Mouse (Mus musculus) embryonic facial prominence, embryonic 15.5 days (tissue): ENCODE results near the gene Fahd2a. TPM values are rescaled to one million over a fixed set of nuclear protein-coding genes. Genes with fewer than 3 reads are reported as not detected.

ENCODE experiments used
- ATAC-seq: fragments of 200-750 bp; cut with Nextera tagmentation; 2 replicates; pipeline ENCODE4 v1.8.0; 2017; ENCODE audit warnings: low read depth, moderate TSS enrichment; ENCODE audit not compliant: insufficient number of reproducible peaks, low FRiP score, low TSS enrichment
- H3K27ac ChIP-seq: fragments of 300-500 bp; sonication (generic); replicated peaks from 2 replicates; pipeline ENCODE4 v1.5.1; 2015; ENCODE audit warnings: mild to moderate bottlenecking, inconsistent platforms
- H3K27me3 ChIP-seq: fragments of 300-500 bp; sonication (generic); 2 replicates; pipeline ENCODE4 v1.6.1; 2015; ENCODE audit warnings: inconsistent platforms
- H3K36me3 ChIP-seq: fragments of 300-500 bp; sonication (generic); 2 replicates; pipeline ENCODE4 v1.6.1; 2015; ENCODE audit warnings: mild to moderate bottlenecking, inconsistent platforms
- H3K4me1 ChIP-seq: fragments of 300-500 bp; sonication (generic); 2 replicates; pipeline ENCODE4 v1.6.1; 2015; ENCODE audit warnings: inconsistent platforms
- H3K4me2 ChIP-seq: fragments of 300-500 bp; sonication (generic); replicated peaks from 2 replicates; pipeline ENCODE4 v1.6.1; 2015; ENCODE audit warnings: mild to moderate bottlenecking, inconsistent platforms
- H3K4me3 ChIP-seq: fragments of 300-500 bp; sonication (generic); replicated peaks from 2 replicates; pipeline ENCODE4 v1.5.1; 2015; ENCODE audit warnings: mild to moderate bottlenecking, inconsistent platforms
- H3K9ac ChIP-seq: fragments of 300-500 bp; sonication (generic); 2 replicates; pipeline ENCODE4 v1.6.1; 2015; ENCODE audit warnings: inconsistent platforms
- H3K9me3 ChIP-seq: fragments of 300-500 bp; sonication (generic); replicated peaks from 2 replicates; pipeline ENCODE4 v1.6.1; 2016; ENCODE audit warnings: inconsistent platforms
- WGBS: fragments of 180-500 bp; shearing (Covaris S2); methylation state at CpG from one replicate; pipeline ENCODE4 v1.1.7; 2015; 5-methylcytosine and 5-hydroxymethylcytosine counted together
- polyA plus RNA-seq: library from polyadenylated mRNA; unstranded; fragments of >200 nt; fragmentation: Nextera tagmentation; extraction: Ambion mirVana; gene quantifications from 2 replicates; pipeline ENCODE4 v1.2.1, GENCODE M21; 2015

The Fahd2a gene
- polyA plus RNA-seq, 1 experiment from 2014 or later = 25.3 TPM

DNA sequence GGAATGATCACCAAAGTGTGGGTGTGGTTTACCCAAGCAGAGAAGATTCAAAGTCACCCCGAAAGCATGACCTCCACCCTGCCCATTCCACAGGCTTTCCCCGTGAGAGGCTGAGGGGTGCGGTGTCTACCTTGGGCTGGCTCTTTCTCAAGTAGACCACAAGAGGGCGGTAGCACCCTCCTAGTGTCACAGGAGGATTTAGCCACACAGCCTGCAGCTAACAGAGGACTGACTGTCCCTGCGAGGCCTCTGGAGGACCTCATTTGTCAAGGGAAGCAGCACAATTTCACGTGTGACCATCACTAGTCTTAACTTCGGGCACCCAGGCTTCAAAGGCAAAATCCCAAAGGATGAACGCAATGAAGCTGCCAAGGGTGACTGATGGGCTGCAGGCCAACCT lies 17.9 kb upstream of the Fahd2a start:
- ATAC-seq = 0 out of 2 replicates have a peak, but pooled peaks have one; percentile 71
- no peaks in the 10 kb centered on the region for H3K4me1 ChIP-seq
- WGBS = 12% methylated on average over 8 of the region's 8 CpGs
- H3K36me3 ChIP-seq = no peaks in the 10 kb centered on the region
- H3K9ac ChIP-seq = no peak overlapping the region
- H3K4me2 ChIP-seq = no peak overlapping the region
- H3K27ac ChIP-seq = no peak overlapping the region
- H3K4me3 ChIP-seq = no peak overlapping the region
- no peaks in the 10 kb centered on the region for H3K27me3 ChIP-seq
- H3K9me3 ChIP-seq = no peaks in the 10 kb centered on the region

DNA sequence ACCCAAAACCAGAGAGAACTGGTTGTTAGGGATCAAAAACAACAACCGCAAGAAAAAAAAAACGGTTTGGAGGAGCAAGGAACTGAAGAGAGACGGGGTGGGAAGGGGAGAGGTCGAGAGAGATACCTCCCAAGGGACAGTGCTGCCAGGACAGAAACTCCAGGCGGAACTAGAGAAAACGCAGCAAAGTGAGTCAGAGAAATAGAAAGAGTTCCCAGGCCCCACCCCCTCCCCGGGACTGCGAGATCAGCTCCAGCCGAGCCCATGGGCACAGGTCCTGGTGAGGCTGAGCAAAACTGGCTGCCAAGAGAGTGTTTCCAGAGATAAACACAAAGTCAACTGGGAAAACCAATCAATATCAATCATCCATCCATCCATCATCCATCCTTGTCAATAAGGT lies 17.0 kb upstream of the Fahd2a start:
- no peak overlapping the region for H3K27ac ChIP-seq
- 49% methylated on average over 9 of the region's 9 CpGs for WGBS
- no peaks in the 10 kb centered on the region for H3K36me3 ChIP-seq
- H3K9me3 ChIP-seq = no peaks in the 10 kb centered on the region
- no peak for ATAC-seq
- no peaks in the 10 kb centered on the region for H3K4me1 ChIP-seq
- H3K4me2 ChIP-seq = no peak overlapping the region
- H3K9ac ChIP-seq = no peak overlapping the region
- H3K4me3 ChIP-seq = no peak overlapping the region
- peaks cover 7% of the 10 kb centered on the region for H3K27me3 ChIP-seq

DNA sequence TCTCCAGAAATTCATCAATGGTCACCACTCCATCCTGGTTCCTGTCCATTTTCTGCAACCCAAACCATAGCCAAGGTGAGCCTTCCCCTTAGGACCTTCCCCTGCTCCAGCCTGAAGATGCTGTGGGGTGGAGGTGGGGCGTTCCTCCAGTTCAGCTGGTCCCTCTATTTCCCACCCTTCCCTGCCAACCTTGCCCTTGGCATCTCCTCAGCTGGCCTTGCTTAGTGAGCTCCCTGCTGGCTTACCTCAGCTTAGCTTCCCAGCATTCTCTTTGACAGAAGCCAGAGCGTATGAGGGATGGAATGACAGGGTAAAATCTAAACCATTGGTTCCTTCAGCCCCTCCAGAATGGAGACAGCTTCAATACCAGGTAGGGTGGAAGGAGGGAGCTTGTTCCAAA lies 15.0 kb upstream of the Fahd2a start:
- peaks cover 12% of the 10 kb centered on the region for H3K27me3 ChIP-seq
- H3K36me3 ChIP-seq = no peaks in the 10 kb centered on the region
- H3K9me3 ChIP-seq = no peaks in the 10 kb centered on the region
- no peaks in the 10 kb centered on the region for H3K4me1 ChIP-seq
- no peak overlapping the region for H3K4me2 ChIP-seq
- no peak overlapping the region for H3K4me3 ChIP-seq
- H3K27ac ChIP-seq = no peak overlapping the region
- 79% methylated on average over 2 of the region's 2 CpGs for WGBS
- no peak overlapping the region for H3K9ac ChIP-seq
- no peak for ATAC-seq

DNA sequence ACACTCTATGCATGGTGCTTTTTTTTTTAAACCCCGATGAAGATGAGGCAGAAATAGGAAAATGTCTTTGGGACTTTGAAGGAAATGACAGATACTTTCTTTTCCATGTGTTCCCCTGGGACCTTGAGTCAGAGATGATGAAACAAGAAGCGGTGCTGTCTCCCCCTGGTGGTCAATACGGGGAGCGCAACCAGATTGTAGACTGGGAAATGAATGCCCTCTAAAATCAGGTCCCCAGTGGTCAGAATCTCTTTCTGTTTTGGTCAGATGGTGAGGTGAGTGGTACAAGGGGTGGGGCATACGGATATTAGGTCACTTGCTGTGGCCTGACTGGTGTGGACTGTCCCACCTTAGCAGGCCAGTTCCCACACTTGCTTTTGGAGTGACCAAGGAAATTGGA lies 9.4 kb upstream of the Fahd2a start:
- no peak for ATAC-seq
- Histone ChIP-seq H3K36me3 (no peaks in the 10 kb centered on the region), H3K4me3 (no peak overlapping the region), H3K9ac (no peak overlapping the region), H3K4me1 (no peaks in the 10 kb centered on the region), H3K9me3 (no peaks in the 10 kb centered on the region), H3K27ac (no peak overlapping the region), H3K27me3 (peaks cover 21% of the 10 kb centered on the region), H3K4me2 (no peak overlapping the region)
- WGBS = 5% methylated on average over 5 of the region's 5 CpGs

DNA sequence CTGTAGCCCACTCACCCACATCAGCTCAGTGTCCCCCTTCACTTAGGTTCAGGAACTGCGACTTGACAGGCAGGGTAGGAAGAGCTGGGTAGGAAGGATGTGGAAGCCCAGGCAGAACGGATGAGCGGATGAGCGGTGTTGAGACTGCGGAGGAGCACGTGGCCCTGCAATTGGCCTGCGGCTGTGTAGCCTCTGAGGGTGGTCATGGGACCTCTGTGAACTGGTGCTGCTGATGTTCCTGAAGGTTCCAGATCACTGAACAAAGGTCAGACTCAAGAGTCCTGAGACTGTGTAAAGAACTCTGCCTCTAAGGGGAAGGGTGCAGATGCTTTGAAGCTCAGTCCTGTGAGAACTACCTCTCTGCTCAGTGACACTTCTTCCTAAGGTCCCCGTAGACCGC lies 8.8 kb upstream of the Fahd2a start:
- 73% methylated on average over 9 of the region's 9 CpGs for WGBS
- Histone ChIP-seq H3K27ac (no peak overlapping the region), H3K36me3 (no peaks in the 10 kb centered on the region), H3K9me3 (no peaks in the 10 kb centered on the region), H3K9ac (no peak overlapping the region), H3K4me3 (no peak overlapping the region), H3K4me2 (no peak overlapping the region), H3K4me1 (no peaks in the 10 kb centered on the region), H3K27me3 (peaks cover 21% of the 10 kb centered on the region)
- ATAC-seq = no peak

DNA sequence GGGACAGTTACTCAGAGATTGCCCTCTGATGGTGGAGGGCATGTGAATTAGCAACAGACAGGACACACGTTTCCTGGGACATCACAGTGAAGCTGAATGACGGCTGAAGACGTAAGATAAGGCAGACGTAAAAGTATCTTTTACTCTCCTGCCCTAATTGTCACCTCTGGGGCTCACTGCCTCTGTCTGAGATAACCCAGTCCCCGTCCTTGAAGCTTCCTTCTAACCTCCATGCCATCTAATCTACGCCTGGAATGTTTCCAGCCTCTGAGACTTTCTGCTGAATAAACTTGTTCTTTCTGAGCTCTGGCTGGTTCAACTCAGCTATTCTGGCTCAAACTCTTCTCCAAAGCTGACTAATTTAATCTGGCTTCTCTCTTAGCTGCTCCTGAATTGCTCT lies 7.4 kb upstream of the Fahd2a start:
- Histone ChIP-seq H3K4me2 (no peak overlapping the region), H3K9me3 (no peaks in the 10 kb centered on the region), H3K4me1 (no peaks in the 10 kb centered on the region), H3K36me3 (no peaks in the 10 kb centered on the region), H3K27ac (no peak overlapping the region), H3K9ac (no peak overlapping the region), H3K27me3 (peaks cover 17% of the 10 kb centered on the region), H3K4me3 (no peak overlapping the region)
- no peak for ATAC-seq
- 35% methylated on average over 6 of the region's 6 CpGs for WGBS

DNA sequence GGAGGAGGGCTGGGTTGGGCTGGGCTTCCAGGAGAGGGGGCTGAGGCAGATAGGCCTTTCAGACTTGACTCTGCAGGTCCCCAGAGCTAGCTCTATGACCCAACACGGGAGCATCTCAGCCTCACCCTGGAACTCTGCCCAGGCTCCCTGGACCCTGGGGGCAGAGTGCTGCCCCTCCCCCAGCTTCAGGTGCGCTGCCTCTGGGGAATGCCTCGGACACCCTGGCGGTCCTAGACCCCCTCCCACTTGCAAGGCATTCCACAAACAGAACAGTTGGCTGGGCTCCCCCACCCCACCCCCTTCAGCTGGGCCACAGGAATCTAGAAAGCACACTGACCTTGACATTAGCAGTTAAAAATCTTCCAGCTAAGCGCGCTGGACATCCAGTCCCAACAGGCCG lies 5.3 kb upstream of the Fahd2a start:
- ATAC-seq = no peak
- WGBS = 26% methylated on average over 7 of the region's 7 CpGs
- H3K4me2 ChIP-seq = no peak overlapping the region
- no peaks in the 10 kb centered on the region for H3K9me3 ChIP-seq
- H3K27me3 ChIP-seq = peaks cover 9% of the 10 kb centered on the region; the same call in 1 of the 2 replicates
- H3K9ac ChIP-seq = no peak overlapping the region
- no peak overlapping the region for H3K27ac ChIP-seq
- H3K36me3 ChIP-seq = no peaks in the 10 kb centered on the region
- H3K4me3 ChIP-seq = no peak overlapping the region
- 0 out of 2 replicates have a peak, but pooled peaks cover 1% of the 10 kb centered on the region for H3K4me1 ChIP-seq

DNA sequence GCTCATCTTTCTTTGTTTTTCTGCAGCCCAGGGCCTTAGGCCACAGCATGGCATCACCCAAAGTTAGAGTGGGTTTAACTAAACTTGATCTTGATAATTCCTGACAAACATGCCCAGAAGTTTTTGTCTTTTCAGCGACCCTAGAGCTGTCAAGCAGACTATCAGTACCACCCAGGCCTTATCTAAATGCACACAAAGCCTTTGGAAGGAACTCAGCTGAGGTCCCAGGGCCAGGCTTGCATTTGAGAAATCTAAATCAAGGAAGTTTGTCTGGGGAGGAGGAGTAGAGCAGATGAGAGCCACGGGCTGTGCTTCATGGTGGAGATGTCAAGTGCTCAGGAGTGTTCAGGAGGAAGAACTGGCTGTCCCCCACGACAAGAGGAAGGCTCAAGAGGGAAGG lies 2.5 kb upstream of the Fahd2a start:
- Histone ChIP-seq H3K4me2 (no peak overlapping the region), H3K36me3 (no peaks in the 10 kb centered on the region), H3K4me3 (no peak overlapping the region), H3K9ac (no peak overlapping the region), H3K9me3 (no peaks in the 10 kb centered on the region), H3K4me1 (peaks cover 13% of the 10 kb centered on the region; the same call in 1 of the 2 replicates), H3K27ac (no peak overlapping the region), H3K27me3 (no peaks in the 10 kb centered on the region)
- WGBS = 46% methylated on average over 3 of the region's 3 CpGs
- ATAC-seq = no peak

DNA sequence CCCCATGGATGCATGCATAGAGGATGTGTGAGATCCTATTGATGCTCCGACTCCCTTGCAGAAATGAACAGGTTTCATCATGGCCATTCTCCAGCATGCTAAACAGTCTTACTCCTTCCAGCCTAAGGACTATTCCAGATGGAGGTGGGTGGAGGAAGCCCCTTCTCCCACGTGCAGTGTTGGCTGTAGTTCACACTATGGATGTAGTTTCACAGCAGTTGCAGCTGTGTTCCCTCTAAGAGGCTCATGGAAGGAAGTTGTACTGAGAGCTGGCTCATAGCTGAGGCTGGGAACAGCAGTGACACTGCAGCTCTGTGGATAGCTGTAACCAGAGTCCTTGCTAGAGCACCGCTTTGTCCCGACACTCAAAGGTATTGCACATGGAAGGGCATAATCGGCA lies 6.7 kb downstream of the Fahd2a start:
- H3K4me1 ChIP-seq = no peaks in the 10 kb centered on the region; the same call in 1 of the 2 replicates
- H3K9ac ChIP-seq = no peak overlapping the region
- no peak overlapping the region for H3K27ac ChIP-seq
- ATAC-seq = no peak
- WGBS = 85% methylated on average over 5 of the region's 5 CpGs
- H3K27me3 ChIP-seq = no peaks in the 10 kb centered on the region
- peaks cover 29% of the 10 kb centered on the region; the same call in 1 of the 2 replicates for H3K36me3 ChIP-seq
- no peak overlapping the region for H3K4me3 ChIP-seq
- H3K9me3 ChIP-seq = no peaks in the 10 kb centered on the region
- H3K4me2 ChIP-seq = no peak overlapping the region

DNA sequence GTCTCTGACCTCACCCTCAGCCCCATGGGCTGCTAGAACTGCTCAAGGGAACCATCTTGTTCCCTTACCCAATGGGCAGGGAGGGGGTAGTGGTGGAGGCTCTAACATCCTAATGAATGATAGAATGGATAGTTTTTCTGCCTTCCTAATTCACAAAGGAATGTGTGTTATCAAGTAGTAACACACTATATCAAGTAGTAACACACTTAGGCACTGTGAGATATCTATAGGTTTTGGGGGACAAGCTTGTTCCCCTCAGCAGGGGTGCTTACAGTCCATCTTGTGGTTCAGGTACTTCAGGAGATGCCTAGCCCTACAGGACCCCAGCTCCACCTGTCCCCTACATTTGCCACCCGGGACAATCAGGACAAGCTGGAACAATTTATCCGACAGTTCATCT lies 8.8 kb downstream of the Fahd2a start:
- H3K27me3 ChIP-seq = no peaks in the 10 kb centered on the region
- ATAC-seq = no peak
- H3K4me1 ChIP-seq = no peaks in the 10 kb centered on the region; the same call in 1 of the 2 replicates
- H3K9ac ChIP-seq = no peak overlapping the region
- H3K27ac ChIP-seq = no peak overlapping the region
- no peak overlapping the region for H3K4me3 ChIP-seq
- no peak overlapping the region for H3K4me2 ChIP-seq
- WGBS = 89% methylated on average over 2 of the region's 2 CpGs
- no peaks in the 10 kb centered on the region for H3K9me3 ChIP-seq
- peaks cover 29% of the 10 kb centered on the region; the same call in 1 of the 2 replicates for H3K36me3 ChIP-seq

DNA sequence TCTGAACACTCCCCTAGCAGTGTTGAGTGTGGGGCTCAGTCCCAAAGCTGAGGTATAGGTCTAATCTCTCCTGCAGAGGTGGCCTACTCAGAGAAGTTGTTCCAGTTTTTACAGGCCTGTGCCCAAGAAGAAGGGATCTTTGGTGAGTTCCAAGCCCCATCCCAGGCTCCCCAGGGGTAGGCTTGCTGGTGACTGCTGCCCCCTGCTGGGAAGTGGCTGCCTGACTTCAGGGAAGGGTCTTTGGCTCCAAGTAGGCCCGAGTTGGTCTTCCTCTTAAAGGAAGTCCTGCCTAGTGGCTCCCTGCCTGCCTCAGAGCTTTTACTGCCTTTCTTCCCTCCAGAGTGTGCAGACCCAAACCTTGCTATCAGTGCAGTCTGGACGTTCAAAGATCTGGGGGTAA lies 9.2 kb downstream of the Fahd2a start:
- peaks cover 29% of the 10 kb centered on the region; the same call in 1 of the 2 replicates for H3K36me3 ChIP-seq
- H3K4me1 ChIP-seq = no peaks in the 10 kb centered on the region; the same call in 1 of the 2 replicates
- 36% methylated on average over 2 of the region's 2 CpGs for WGBS
- no peaks in the 10 kb centered on the region for H3K9me3 ChIP-seq
- no peak overlapping the region for H3K4me2 ChIP-seq
- no peak overlapping the region for H3K9ac ChIP-seq
- ATAC-seq = no peak
- H3K27me3 ChIP-seq = no peaks in the 10 kb centered on the region
- H3K4me3 ChIP-seq = no peak overlapping the region
- no peak overlapping the region for H3K27ac ChIP-seq

DNA sequence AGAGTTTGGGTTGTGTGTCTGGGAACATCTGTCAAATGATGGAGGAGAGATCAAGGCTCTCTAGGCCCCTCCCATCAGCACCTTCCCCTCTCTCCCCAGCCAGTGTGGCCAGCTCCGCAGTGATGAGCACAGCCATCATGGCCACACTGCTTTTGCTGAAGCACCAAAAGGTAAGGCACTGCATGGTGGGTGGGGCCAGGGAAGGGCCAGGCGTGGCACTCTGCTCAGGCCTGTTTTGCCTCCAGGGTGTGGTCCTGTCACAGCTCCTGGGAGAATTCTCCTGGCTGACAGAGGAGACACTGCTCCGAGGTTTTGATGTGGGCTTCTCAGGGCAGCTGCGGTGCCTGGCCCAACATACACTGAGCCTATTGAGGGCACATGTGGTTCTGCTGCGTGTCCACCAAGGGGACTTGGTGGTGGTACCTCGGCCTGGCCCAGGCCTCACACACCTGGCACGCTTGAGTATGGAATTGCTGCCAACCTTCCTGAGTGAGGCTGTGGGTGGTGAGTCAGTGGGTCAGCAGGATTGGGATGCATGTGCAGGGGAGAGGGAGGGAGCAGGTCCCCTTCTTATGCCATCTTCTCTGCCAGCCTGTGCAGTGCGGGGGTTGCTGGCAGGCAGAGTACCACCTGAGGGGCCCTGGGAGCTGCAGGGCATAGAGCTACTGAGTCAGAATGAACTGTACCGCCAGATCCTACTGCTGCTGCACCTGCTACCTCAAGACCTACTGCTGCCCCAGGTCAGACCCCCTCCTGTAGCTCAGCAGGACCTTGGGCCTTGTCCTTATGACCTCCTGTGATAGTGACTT lies 10.7 kb downstream of the Fahd2a start:
- peak; percentile 55; the same call in 1 of the 2 replicates for ATAC-seq
- WGBS = 75% methylated on average over 9 of the region's 9 CpGs

More for the DNA sequence above, 10.7 kb downstream of the Fahd2a start:
- no peak overlapping the region for H3K27ac ChIP-seq
- no peaks in the 10 kb centered on the region; the same call in 1 of the 2 replicates for H3K4me1 ChIP-seq
- no peak overlapping the region for H3K9ac ChIP-seq
- no peak overlapping the region for H3K4me3 ChIP-seq
- H3K9me3 ChIP-seq = no peaks in the 10 kb centered on the region
- H3K27me3 ChIP-seq = no peaks in the 10 kb centered on the region
- no peak overlapping the region for H3K4me2 ChIP-seq
- peaks cover 26% of the 10 kb centered on the region; the same call in 1 of the 2 replicates for H3K36me3 ChIP-seq
